Mouse (Mus musculus) urinary bladder, adult 18-20 months (tissue): ENCODE measurements at regions not wholly inside any gene's neighbourhood (a gene's known extent, or its start where the extent isn't known, plus 50 kb on each side); places are given as distances from the start of the nearest gene placed in this dataset.

Experiments used
- DNase-seq, 2 experiments: peaks; one replicate each; pipeline ENCODE4 v3.0.0; 2022; ENCODE audit warnings: low spot score in 2 of 2, mixed read lengths in 2 of 2

- no peak for DNase-seq
Observed at GRCm38 (mm10) chr8:26688745-26689478, 288.2 kb upstream of the Zfp703 start.

- DNase-seq: peak in 1 of 2 experiments; percentile 24
Observed at GRCm38 (mm10) chr8:26689479-26690177, 287.5 kb upstream of the Zfp703 start.

- DNase-seq: peak in 1 of 2 experiments; percentile 18
Observed at GRCm38 (mm10) chr8:26690178-26690735, 286.9 kb upstream of the Zfp703 start.

- no peak for DNase-seq
Observed at GRCm38 (mm10) chr8:26697579-26698084, 279.5 kb upstream of the Zfp703 start.

- peak in 1 of 2 experiments; percentile 11 for DNase-seq
Observed at GRCm38 (mm10) chr8:26698580-26698979, 278.5 kb upstream of the Zfp703 start.

- DNase-seq: no peak
Observed at GRCm38 (mm10) chr8:26706048-26706767, 270.9 kb upstream of the Zfp703 start.

- DNase-seq: no peak
Observed at GRCm38 (mm10) chr8:26706768-26707156, 270.4 kb upstream of the Zfp703 start.

- no peak for DNase-seq
Observed at GRCm38 (mm10) chr8:26713836-26714235, 263.3 kb upstream of the Zfp703 start.

GRCm38 (mm10) chr8:26714714-26715113 is 262.4 kb upstream of the Zfp703 start:
- no peak for DNase-seq

- DNase-seq: no peak
Observed at GRCm38 (mm10) chr8:26718409-26719355, 258.4 kb upstream of the Zfp703 start.

GRCm38 (mm10) chr8:26722766-26723165 is 254.4 kb upstream of the Zfp703 start:
- no peak for DNase-seq

- DNase-seq: no peak
Observed at GRCm38 (mm10) chr8:26724628-26725027, 252.5 kb upstream of the Zfp703 start.

- DNase-seq: no peak
Observed at GRCm38 (mm10) chr8:26725521-26725920, 251.6 kb upstream of the Zfp703 start.

GRCm38 (mm10) chr8:26729351-26729750 is 247.8 kb upstream of the Zfp703 start:
- DNase-seq: no peak

GRCm38 (mm10) chr8:26731111-26731510 is 246.0 kb upstream of the Zfp703 start:
- DNase-seq: no peak

GRCm38 (mm10) chr8:26744424-26744823 is 232.7 kb upstream of the Zfp703 start:
- no peak for DNase-seq

- no peak for DNase-seq
Observed at GRCm38 (mm10) chr8:26746811-26747210, 230.3 kb upstream of the Zfp703 start.

GRCm38 (mm10) chr8:26747241-26747972 is 229.7 kb upstream of the Zfp703 start:
- DNase-seq: peak; percentile 41 to 70

GRCm38 (mm10) chr8:26748161-26748971 is 228.8 kb upstream of the Zfp703 start:
- DNase-seq: no peak
